Mouse (Mus musculus) CH12.LX (cell line): ENCODE results near the gene Fgg. TPM values are rescaled to one million over a fixed set of nuclear protein-coding genes. Genes with fewer than 3 reads are reported as not detected.

Experiments
- DNase-seq: peaks from one replicate; pipeline ENCODE4 v3.0.0-alpha.2; 2013; ENCODE audit errors: extremely low read depth
- H3K27ac ChIP-seq: 2 replicates; pipeline ENCODE4 v1.5.1; 2012; ENCODE audit warnings: low read depth, mild to moderate bottlenecking, control low read depth, moderate library complexity; ENCODE audit not compliant: insufficient read depth
- H3K27me3 ChIP-seq: replicated peaks from 2 replicates; pipeline ENCODE3; 2012; ENCODE audit warnings: inconsistent platforms
- H3K36me3 ChIP-seq, 2 experiments: replicated peaks in 1 of 2; 2 replicates each; pipeline versions ENCODE3 to v1.6.1; 2012; ENCODE audit warnings: inconsistent platforms in 1 of 2, low read length in 1 of 2, mild to moderate bottlenecking in 1 of 2, mixed read lengths in 1 of 2, moderate library complexity in 1 of 2; ENCODE audit not compliant: control insufficient read depth in 1 of 2, insufficient read depth in 1 of 2
- H3K4me1 ChIP-seq, 2 experiments: 2 replicates each; pipeline ENCODE4 v1.6.1; 2012; ENCODE audit warnings: inconsistent platforms in 1 of 2, moderate library complexity in 1 of 2; ENCODE audit not compliant: insufficient read depth in 2 of 2, control insufficient read depth in 1 of 2
- H3K4me2 ChIP-seq: 2 replicates; pipeline ENCODE4 v1.6.1; 2012; ENCODE audit warnings: low read depth, mild to moderate bottlenecking, control low read depth; ENCODE audit not compliant: poor library complexity, insufficient read depth, severe bottlenecking
- H3K4me3 ChIP-seq, 3 experiments: fragments of 150-350 bp in 1 of 3; sonication (generic) in 1 of 3; replicated peaks in 1 of 3; 2 replicates each; pipeline versions ENCODE3 to v1.5.1; 2011 to 2012; ENCODE audit warnings: low read depth in 2 of 3, low read length in 2 of 3, mild to moderate bottlenecking in 2 of 3, moderate library complexity in 2 of 3, control low read depth in 1 of 3, improper control_type of control experiment in 1 of 3, inconsistent platforms in 1 of 3, mixed read lengths in 1 of 3; ENCODE audit not compliant: poor library complexity in 1 of 3
- H3K79me2 ChIP-seq: replicated peaks from 2 replicates; pipeline ENCODE4 v1.6.1; 2012; ENCODE audit warnings: mild to moderate bottlenecking, moderate library complexity; ENCODE audit not compliant: control insufficient read depth, poor library complexity, insufficient read depth, severe bottlenecking; ENCODE audit errors: extremely low read depth
- H3K9ac ChIP-seq: 2 replicates; pipeline ENCODE4 v1.6.1; 2012; ENCODE audit warnings: low read depth, mild to moderate bottlenecking, control low read depth, moderate library complexity; ENCODE audit not compliant: insufficient read depth
- H3K9me3 ChIP-seq: replicated peaks from 2 replicates; pipeline ENCODE3; 2012; ENCODE audit warnings: low read length, inconsistent platforms, mixed read lengths
- CHD1 ChIP-seq: IDR thresholded peaks from 2 replicates; pipeline ENCODE4 v1.6.1; 2012; ENCODE audit warnings: low read depth, low read length, improper control_type of control experiment, inconsistent platforms
- E2F4 ChIP-seq: IDR thresholded peaks from 2 replicates; pipeline ENCODE4 v1.6.1; 2011; ENCODE audit warnings: low read depth, low read length, improper control_type of control experiment; ENCODE audit not compliant: insufficient replicate concordance
- EP300 ChIP-seq: IDR thresholded peaks from 2 replicates; pipeline ENCODE4 v1.6.1; 2011; ENCODE audit warnings: low read length, improper control_type of control experiment
- HCFC1 ChIP-seq: IDR thresholded peaks from 2 replicates; pipeline ENCODE4 v1.6.1; 2012; ENCODE audit warnings: low read depth, mild to moderate bottlenecking, inconsistent platforms, low read length, improper control_type of control experiment
- KAT2A ChIP-seq: IDR thresholded peaks from 2 replicates; pipeline ENCODE4 v1.6.1; 2012; ENCODE audit warnings: low read length, improper control_type of control experiment, inconsistent platforms; ENCODE audit not compliant: insufficient replicate concordance
- MAX ChIP-seq: IDR thresholded peaks from 2 replicates; pipeline ENCODE4 v1.6.1; 2011; ENCODE audit warnings: low read length, improper control_type of control experiment
- MEF2A ChIP-seq: IDR thresholded peaks from 2 replicates; pipeline ENCODE4 v1.6.1; 2014; ENCODE audit warnings: low read depth, mild to moderate bottlenecking, inconsistent platforms, low read length, improper control_type of control experiment, borderline replicate concordance
- PAX5 ChIP-seq: IDR thresholded peaks from 2 replicates; pipeline ENCODE4 v1.6.1; 2012; ENCODE audit warnings: low read length, inconsistent platforms, mixed read lengths
- RCOR1 ChIP-seq: conservative IDR thresholded peaks from 2 replicates; pipeline ENCODE4 v1.6.1; 2012; ENCODE audit warnings: low read depth, mild to moderate bottlenecking, inconsistent platforms, low read length, improper control_type of control experiment
- TCF12 ChIP-seq: IDR thresholded peaks from 2 replicates; pipeline ENCODE4 v1.6.1; 2014; ENCODE audit warnings: low read depth, mild to moderate bottlenecking, inconsistent platforms, low read length, improper control_type of control experiment
- UBTF ChIP-seq: IDR thresholded peaks from 2 replicates; pipeline ENCODE4 v1.6.1; 2012; ENCODE audit warnings: low read depth, mild to moderate bottlenecking, inconsistent platforms, low read length, improper control_type of control experiment, moderate library complexity
- ZKSCAN1 ChIP-seq: IDR thresholded peaks from 2 replicates; pipeline ENCODE4 v1.6.1; 2012; ENCODE audit warnings: low read depth, inconsistent platforms, low read length, improper control_type of control experiment, borderline replicate concordance
- ZMIZ1 ChIP-seq: IDR thresholded peaks from 2 replicates; pipeline ENCODE4 v1.6.1; 2012; ENCODE audit warnings: low read depth, mild to moderate bottlenecking, inconsistent platforms, low read length, improper control_type of control experiment
- dilution Hi-C: fragments of 300-500 bp; cut with MboI; formaldehyde crosslinking; loops from 2 replicates; pipeline ENCODE4 v1.14.3; 2020; ENCODE audit warnings: low sequenced_read_pairs; ENCODE audit not compliant: extremely low pct_unique_long_range_greater_than_20kb, extremely low pct_ligation_motif_present
- in situ Hi-C: fragments of 300-500 bp; cut with MboI; formaldehyde crosslinking; loops from 3 replicates; pipeline ENCODE4 v1.14.3; 2019; ENCODE audit warnings: low sequenced_read_pairs, low pct_ligation_motif_present, low pct_unique_long_range_greater_than_20kb, mixed read lengths
- polyA plus RNA-seq: library from polyadenylated mRNA; unstranded; fragments of >175 nt; gene quantifications from 2 replicates; pipeline ENCODE4 v1.2.1, GENCODE M21; 2012; ENCODE audit warnings: low read depth; ENCODE audit not compliant: insufficient read length
- total RNA-seq, 2 experiments: library from RNA; depleted of rRNA; stranded (reverse); fragments of 300-350 nt in 1 of 2; fragments of >200 nt in 1 of 2; gene quantifications; 2 replicates each; pipeline ENCODE4 v1.2.3; 2012 to 2014

Fgg gene
- total and polyA plus RNA-seq, 3 experiments = not detected

- TF ChIP-seq HCFC1 (no peak), MEF2A (no peak), E2F4 (no peak)
These were observed 5.3 kb upstream of the Fgg start (continued) for GRCm38 (mm10) chr3:83002191-83002590.

GRCm38 (mm10) chr3:83003068-83003467 is 4.5 kb upstream of the Fgg start:
- Histone ChIP-seq H3K9ac (no peak overlapping the region), H3K4me1 (no peaks in the 10 kb centered on the region), H3K4me3 (no peak overlapping the region), H3K36me3 (no peaks in the 10 kb centered on the region), H3K27ac (no peak overlapping the region), H3K9me3 (no peaks in the 10 kb centered on the region), H3K4me2 (no peak overlapping the region), H3K79me2 (no peaks in the 10 kb centered on the region), H3K27me3 (no peaks in the 10 kb centered on the region)
- no peak for DNase-seq
- TF ChIP-seq MAX (no peak), UBTF (no peak), EP300 (no peak), ZMIZ1 (no peak), RCOR1 (no peak), PAX5 (no peak), TCF12 (no peak)
- dilution Hi-C loops (no loop called here), in situ Hi-C loops (loop anchor here (5.0 kb wide), 1 partner anchor 49 kb away; no protein-coding TSS in a partner anchor)

DNA sequence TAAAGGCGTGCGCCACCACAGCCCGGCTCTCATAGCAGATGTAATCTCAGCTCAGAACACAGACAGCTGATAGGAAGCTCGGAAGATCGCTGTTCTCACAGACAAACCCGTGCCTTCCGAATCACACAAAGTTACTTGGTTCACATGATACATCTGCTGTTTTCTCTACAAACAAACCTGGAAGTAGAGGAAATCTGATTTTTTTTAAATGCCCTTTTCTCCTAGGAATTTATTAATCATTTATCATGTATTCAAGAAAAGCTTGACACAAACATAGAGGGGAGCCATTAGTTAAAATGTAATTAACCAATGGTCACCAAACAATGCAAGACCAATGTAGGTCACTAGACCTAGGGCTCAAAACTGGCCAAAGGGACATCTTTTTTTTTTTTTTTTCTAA is 2.7 kb upstream of the Fgg start:
- Histone ChIP-seq H3K4me3 (no peak overlapping the region), H3K9ac (no peak overlapping the region), H3K79me2 (no peaks in the 10 kb centered on the region), H3K27me3 (no peaks in the 10 kb centered on the region), H3K36me3 (no peaks in the 10 kb centered on the region), H3K4me1 (no peaks in the 10 kb centered on the region), H3K4me2 (no peak overlapping the region), H3K27ac (no peak overlapping the region), H3K9me3 (no peaks in the 10 kb centered on the region)
- in situ Hi-C loops = loop anchor here (5.0 kb wide), 1 partner anchor 48 kb away; no protein-coding TSS in a partner anchor
- dilution Hi-C loops = no loop called here
- no peak for DNase-seq
- TF ChIP-seq KAT2A (no peak), ZKSCAN1 (no peak), CHD1 (no peak)
